ENCODE assay signal across 8 mouse cellular contexts in the genomic region with DNA sequence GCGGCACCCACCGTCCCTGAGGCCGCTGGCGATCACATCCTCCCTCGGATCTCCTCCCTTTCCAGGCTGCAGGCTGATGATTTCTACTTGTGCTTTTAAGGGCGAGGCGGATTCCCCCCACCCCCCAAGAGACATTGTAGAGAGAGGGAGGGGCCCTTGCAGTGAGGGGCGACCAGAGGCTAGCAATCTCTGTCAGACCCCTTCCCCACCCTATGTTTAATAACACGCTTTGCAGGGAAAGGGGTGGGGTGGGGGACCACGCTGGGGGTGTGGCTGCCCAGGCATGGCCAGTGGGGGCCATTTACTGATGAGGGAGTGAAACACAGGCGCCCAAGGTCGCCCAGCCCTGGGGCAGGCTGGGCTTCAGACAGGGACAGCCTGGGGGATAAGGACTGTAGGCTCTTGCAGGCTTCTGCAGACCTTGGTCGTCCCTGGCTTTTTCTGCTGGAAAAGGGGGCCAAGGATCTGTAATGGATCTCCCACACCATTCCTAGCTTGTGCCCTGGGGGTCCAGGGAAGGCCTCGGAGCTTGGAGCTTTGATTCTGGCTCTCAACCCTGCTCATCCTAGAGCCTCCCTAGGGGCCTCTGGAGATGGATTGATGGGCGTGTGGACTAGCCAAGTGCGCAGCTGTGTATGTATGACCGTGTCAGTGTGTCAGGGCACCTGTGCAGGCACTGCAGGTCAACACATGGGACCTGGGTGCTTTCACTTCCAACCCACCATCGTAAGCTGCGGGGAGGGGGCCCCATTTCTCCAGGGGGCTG. TPM values are rescaled to one million over a fixed set of nuclear protein-coding genes. Genes with fewer than 3 reads are reported as not detected.
DNase-seq lines count a peak whose midpoint lies in the region; ATAC-seq and TF ChIP-seq lines count a peak whose summit lies in the region.

No protein-coding gene starts in this region.

- peak overlapping the region; percentile 72 for H3K4me3 ChIP-seq in heart, embryonic 15.5 days
- peak overlapping the region; percentile 27; the same call in 1 of the 2 replicates for H3K4me3 ChIP-seq in G1E (ENCODE audit: low read depth, low read length)
- peak overlapping the region; percentile 88 for H3K4me3 ChIP-seq in forebrain, embryonic 12.5 days (replicated peaks)
- peak overlapping the region; percentile 51 for H3K4me3 ChIP-seq in liver, embryonic 15.5 days (replicated peaks)

- no peak overlapping the region for H3K27ac ChIP-seq in heart, embryonic 15.5 days
- peak overlapping the region; percentile 90 for H3K27ac ChIP-seq in forebrain, embryonic 12.5 days
- no peak overlapping the region for H3K27ac ChIP-seq in liver, embryonic 15.5 days (replicated peaks)

- peak overlapping the region; percentile 98 for H3K4me2 ChIP-seq in heart, embryonic 15.5 days
- H3K4me2 ChIP-seq in forebrain, embryonic 12.5 days, result peak overlapping the region; percentile 92
- H3K4me2 ChIP-seq in liver, embryonic 15.5 days, result peak overlapping the region; percentile 76

- H3K9ac ChIP-seq in heart, embryonic 15.5 days, result peak overlapping the region; percentile 68
- peak overlapping the region; percentile 90 for H3K9ac ChIP-seq in forebrain, embryonic 12.5 days
- H3K9ac ChIP-seq in liver, embryonic 15.5 days, result no peak overlapping the region

- 27% methylated on average over 19 of the region's 19 CpGs for WGBS in heart, embryonic 15.5 days
- WGBS in forebrain, embryonic 12.5 days, result 22% methylated on average over 18 of the region's 19 CpGs
- 21% methylated on average over 19 of the region's 19 CpGs for WGBS in liver, embryonic 15.5 days (ENCODE audit: insufficient replicate concordance)

- peaks cover 21% of the 10 kb centered on the region for H3K4me1 ChIP-seq in heart, embryonic 15.5 days (replicated peaks)
- H3K4me1 ChIP-seq in G1E (ENCODE audit: insufficient read depth, low read depth, low read length), result peaks cover 13% of the 10 kb centered on the region
- H3K4me1 ChIP-seq in forebrain, embryonic 12.5 days, result peaks cover 40% of the 10 kb centered on the region
- peaks cover 17% of the 10 kb centered on the region for H3K4me1 ChIP-seq in liver, embryonic 15.5 days (replicated peaks)

- H3K27me3 ChIP-seq in heart, embryonic 15.5 days, result peaks cover 69% of the 10 kb centered on the region
- peaks cover 57% of the 10 kb centered on the region for H3K27me3 ChIP-seq in G1E (ENCODE audit: insufficient read depth, low read length)
- peaks cover 15% of the 10 kb centered on the region for H3K27me3 ChIP-seq in forebrain, embryonic 12.5 days
- peaks cover 81% of the 10 kb centered on the region for H3K27me3 ChIP-seq in liver, embryonic 15.5 days

- TF ChIP-seq CTCF in G1E (IDR thresholded peaks at IDR 0.05; ENCODE audit: low read depth, low read length), result no peak

- ATAC-seq in heart, embryonic 15.5 days (replicated peaks; ENCODE audit: insufficient number of reproducible peaks, insufficient read depth, low FRiP score, low read depth), result no peak
- no peak for ATAC-seq in G1E (ENCODE audit: extremely low read depth, insufficient number of reproducible peaks, low FRiP score, poor library complexity, severe bottlenecking)
- ATAC-seq in forebrain, embryonic 12.5 days (ENCODE audit: low FRiP score), result peak; percentile 39
- ATAC-seq in liver, embryonic 15.5 days (ENCODE audit: insufficient read depth), result no peak
- no peak for ATAC-seq in megakaryocyte progenitor cell, adult 5-6 weeks (replicated peaks; ENCODE audit: poor library complexity)

- no peaks in the 10 kb centered on the region for H3K9me3 ChIP-seq in heart, embryonic 15.5 days (replicated peaks)
- H3K9me3 ChIP-seq in G1E (replicated peaks), result peaks cover 9% of the 10 kb centered on the region
- H3K9me3 ChIP-seq in forebrain, embryonic 12.5 days, result no peaks in the 10 kb centered on the region
- no peaks in the 10 kb centered on the region for H3K9me3 ChIP-seq in liver, embryonic 15.5 days (replicated peaks)

- DNase-seq in heart, postnatal 25 days (ENCODE audit: low spot score), result no peak
- DNase-seq in G1E (ENCODE audit: low spot score), result no peak
- no peak for DNase-seq in thymus, postnatal 10 days (ENCODE audit: low spot score in 2 of 2)
- DNase-seq in left cerebral cortex, postnatal 14 days (ENCODE audit: low spot score in 2 of 2), result no peak

- intact Hi-C loops in heart, postnatal 25 days (cut with DNase I), result no loop called here
- intact Hi-C loops in left cerebral cortex, postnatal 14 days (cut with DNase I), result no loop called here

- no peaks in the 10 kb centered on the region for H3K36me3 ChIP-seq in heart, embryonic 15.5 days
- no peaks in the 10 kb centered on the region for H3K36me3 ChIP-seq in G1E (replicated peaks)
- no peaks in the 10 kb centered on the region for H3K36me3 ChIP-seq in forebrain, embryonic 12.5 days (replicated peaks)
- no peaks in the 10 kb centered on the region for H3K36me3 ChIP-seq in liver, embryonic 15.5 days (replicated peaks)

RNA-seq across cellular contexts. Expression of a gene that starts 1.0 kb away (rescaled TPM):
- 0.39 and 0.94 TPM in 2 replicates for polyA plus RNA-seq in heart, embryonic 15.5 days (2015; fragmentation: Nextera tagmentation; extraction: Ambion mirVana)
- under 1 TPM; 0.14 to 0.39 TPM for total RNA-seq in heart, postnatal 25 days (2021)
- total RNA-seq in G1E (2014; fragmentation: Nextera tagmentation), result not detected in 2 replicates
- total RNA-seq in G1E (2017), result 0.11 and 0.29 TPM in 2 replicates
- polyA plus RNA-seq in G1E (2012), result not detected in 2 replicates
- polyA plus RNA-seq in forebrain, embryonic 12.5 days (2016; fragmentation: Nextera tagmentation; extraction: Ambion mirVana), result 14.8 and 16.6 TPM in 2 replicates
- 0.05 and 0.09 TPM in 2 replicates for polyA plus RNA-seq in liver, embryonic 15.5 days (2015; fragmentation: Nextera tagmentation; extraction: Ambion mirVana)
- not detected in 2 replicates for total RNA-seq in megakaryocyte progenitor cell, adult 5-6 weeks (2015)
- total RNA-seq in megakaryocyte progenitor cell, adult 5-6 weeks (2017), result not detected in 2 replicates
- 100 to 1,000 TPM; 134 to 145 TPM for total RNA-seq in left cerebral cortex, postnatal 14 days (2021)

RNA-seq across cellular contexts. Expression of a gene that starts 10.6 kb away (rescaled TPM):
- 15.2 and 18.8 TPM in 2 replicates for polyA plus RNA-seq in heart, embryonic 15.5 days (2015; fragmentation: Nextera tagmentation; extraction: Ambion mirVana)
- total RNA-seq in heart, postnatal 25 days (2021), result 10 to 100 TPM in 1 of 2 experiments, 1 to 10 TPM in 1; 9.4 to 11.3 TPM
- 5.2 and 7.0 TPM in 2 replicates for total RNA-seq in G1E (2014; fragmentation: Nextera tagmentation)
- total RNA-seq in G1E (2017), result 17.2 and 19.7 TPM in 2 replicates
- polyA plus RNA-seq in G1E (2012), result 6.4 and 7.1 TPM in 2 replicates
- 34.4 and 37.9 TPM in 2 replicates for polyA plus RNA-seq in forebrain, embryonic 12.5 days (2016; fragmentation: Nextera tagmentation; extraction: Ambion mirVana)
- polyA plus RNA-seq in liver, embryonic 15.5 days (2015; fragmentation: Nextera tagmentation; extraction: Ambion mirVana), result 12.0 and 13.6 TPM in 2 replicates
- total RNA-seq in megakaryocyte progenitor cell, adult 5-6 weeks (2015), result 9.2 TPM in 2 replicates
- 14.9 and 28.9 TPM in 2 replicates for total RNA-seq in megakaryocyte progenitor cell, adult 5-6 weeks (2017)
- 10 to 100 TPM; 32.3 to 36.9 TPM for total RNA-seq in left cerebral cortex, postnatal 14 days (2021)

RNA-seq across cellular contexts. Expression of a gene that starts 15.8 kb away (rescaled TPM):
- 0.18 TPM in 1 of 2 replicates, not detected in the other for polyA plus RNA-seq in heart, embryonic 15.5 days (2015; fragmentation: Nextera tagmentation; extraction: Ambion mirVana)
- total RNA-seq in heart, postnatal 25 days (2021), result not detected
- total RNA-seq in G1E (2014; fragmentation: Nextera tagmentation), result not detected in 2 replicates
- total RNA-seq in G1E (2017), result 0.33 and 0.58 TPM in 2 replicates
- 0.23 and 0.27 TPM in 2 replicates for polyA plus RNA-seq in G1E (2012)
- polyA plus RNA-seq in forebrain, embryonic 12.5 days (2016; fragmentation: Nextera tagmentation; extraction: Ambion mirVana), result not detected in 2 replicates
- 0.13 TPM in 1 of 2 replicates, not detected in the other for polyA plus RNA-seq in liver, embryonic 15.5 days (2015; fragmentation: Nextera tagmentation; extraction: Ambion mirVana)
- 0.35 and 0.81 TPM in 2 replicates for total RNA-seq in megakaryocyte progenitor cell, adult 5-6 weeks (2015)
- total RNA-seq in megakaryocyte progenitor cell, adult 5-6 weeks (2017), result not detected in 2 replicates
- total RNA-seq in left cerebral cortex, postnatal 14 days (2021), result 1 to 10 TPM; 1.7 to 1.8 TPM

RNA-seq across cellular contexts. Expression of a gene that starts 19.3 kb away (rescaled TPM):
- polyA plus RNA-seq in heart, embryonic 15.5 days (2015; fragmentation: Nextera tagmentation; extraction: Ambion mirVana), result 60.5 and 63.0 TPM in 2 replicates
- 10 to 100 TPM; 42.3 to 43.3 TPM for total RNA-seq in heart, postnatal 25 days (2021)
- total RNA-seq in G1E (2014; fragmentation: Nextera tagmentation) (17.8 and 19.6 TPM in 2 replicates), G1E (2017) (13.3 and 13.9 TPM in 2 replicates)
- 58.3 and 69.2 TPM in 2 replicates for polyA plus RNA-seq in G1E (2012)
- polyA plus RNA-seq in forebrain, embryonic 12.5 days (2016; fragmentation: Nextera tagmentation; extraction: Ambion mirVana), result 59.3 and 60.3 TPM in 2 replicates
- polyA plus RNA-seq in liver, embryonic 15.5 days (2015; fragmentation: Nextera tagmentation; extraction: Ambion mirVana), result 60.5 and 61.2 TPM in 2 replicates
- total RNA-seq in megakaryocyte progenitor cell, adult 5-6 weeks (2015), result 25.4 and 26.4 TPM in 2 replicates
- total RNA-seq in megakaryocyte progenitor cell, adult 5-6 weeks (2017), result 16.6 and 21.5 TPM in 2 replicates
- total RNA-seq in left cerebral cortex, postnatal 14 days (2021), result 10 to 100 TPM; 70.6 to 74.9 TPM

RNA-seq across cellular contexts. Expression of a gene that starts 19.3 kb away (rescaled TPM):
- polyA plus RNA-seq in heart, embryonic 15.5 days (2015; fragmentation: Nextera tagmentation; extraction: Ambion mirVana), result 20.5 and 29.1 TPM in 2 replicates
- total RNA-seq in heart, postnatal 25 days (2021), result 10 to 100 TPM; 11.1 to 11.4 TPM
- total RNA-seq in G1E (2014; fragmentation: Nextera tagmentation) (21.7 and 37.2 TPM in 2 replicates), G1E (2017) (17.4 and 18.4 TPM in 2 replicates)
- 17.1 and 19.7 TPM in 2 replicates for polyA plus RNA-seq in G1E (2012)
- polyA plus RNA-seq in forebrain, embryonic 12.5 days (2016; fragmentation: Nextera tagmentation; extraction: Ambion mirVana), result 34.1 and 37.1 TPM in 2 replicates
- polyA plus RNA-seq in liver, embryonic 15.5 days (2015; fragmentation: Nextera tagmentation; extraction: Ambion mirVana), result 11.5 and 14.2 TPM in 2 replicates
- total RNA-seq in megakaryocyte progenitor cell, adult 5-6 weeks (2015), result 23.3 and 27.5 TPM in 2 replicates
- 13.6 and 18.7 TPM in 2 replicates for total RNA-seq in megakaryocyte progenitor cell, adult 5-6 weeks (2017)
- 10 to 100 TPM; 31.2 to 33.1 TPM for total RNA-seq in left cerebral cortex, postnatal 14 days (2021)

Comparison
In these comparisons a context has a peak if more than half of its experiments do, and no peak if none do; other contexts are left out.
1. H3K4me3 ChIP-seq: peak in every context shown above with its lines; median percentile 88 in forebrain, embryonic 12.5 days; 72 in heart, embryonic 15.5 days; 51 in liver, embryonic 15.5 days; 27 in G1E.
2. RNA of a gene that starts 1.0 kb away (total RNA-seq): 134 to 145 TPM in left cerebral cortex, postnatal 14 days; 0.14 to 0.39 TPM in heart, postnatal 25 days, 0.11 to 0.29 TPM in G1E and not detected in megakaryocyte progenitor cell, adult 5-6 weeks; every median in the first group is over 10 times any median in the second.
3. Peak in every context shown above with its lines, with median percentiles within 50 percentile points of each other: H3K4me2 ChIP-seq.